Mouse (Mus musculus) mouse trophoblast stem cell (cell line): ENCODE results near the gene Wdr72.

Experiments used
- in situ Hi-C, 2 experiments: fragments of 300-500 bp; cut with MseI, MboI; formaldehyde crosslinking; loops; 2 replicates in 1 of 2; 3 replicates in 1 of 2; pipeline ENCODE4 v1.15.1; 2025

Wdr72 gene

DNA sequence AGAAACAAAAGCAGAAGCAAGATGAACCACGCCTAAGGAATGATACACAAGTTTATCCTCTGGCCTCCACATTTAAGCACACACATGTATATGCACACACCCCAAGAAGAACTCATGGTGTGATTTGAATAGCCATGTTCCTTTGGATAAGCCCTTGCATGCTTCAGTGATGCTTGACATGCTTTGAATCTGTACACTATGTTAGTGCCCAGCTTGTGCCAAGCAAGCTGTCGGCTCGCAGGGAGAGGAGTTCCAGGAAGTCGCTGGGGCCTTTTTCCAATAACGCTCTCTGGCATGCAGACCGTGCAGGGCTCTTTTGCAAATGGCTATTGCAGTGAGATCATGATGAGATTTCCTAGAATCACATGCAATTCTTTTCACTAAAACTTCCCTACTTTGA lies 118.1 kb downstream of the Wdr72 start:
- in situ Hi-C loops: no loop called here

DNA sequence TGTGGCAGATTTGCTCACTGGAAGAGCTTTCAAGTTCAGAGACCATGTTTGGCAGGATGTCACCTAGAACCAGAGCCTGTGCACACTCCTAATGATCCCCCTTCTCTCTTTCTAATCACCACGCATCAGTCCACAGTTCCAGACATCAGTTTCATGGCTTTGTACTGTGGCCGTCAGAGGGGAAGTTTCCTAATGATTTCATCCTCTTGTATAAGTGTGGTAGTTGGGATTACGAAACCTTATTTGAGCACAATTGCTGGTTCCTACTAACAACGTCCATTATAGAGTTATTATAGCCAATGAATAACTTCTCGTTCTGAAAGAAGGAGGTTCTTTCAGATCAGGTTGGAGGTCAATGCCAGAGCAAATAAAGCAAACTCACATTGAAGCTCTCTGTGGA lies 131.1 kb downstream of the Wdr72 start:
- in situ Hi-C loops: no loop called here

DNA sequence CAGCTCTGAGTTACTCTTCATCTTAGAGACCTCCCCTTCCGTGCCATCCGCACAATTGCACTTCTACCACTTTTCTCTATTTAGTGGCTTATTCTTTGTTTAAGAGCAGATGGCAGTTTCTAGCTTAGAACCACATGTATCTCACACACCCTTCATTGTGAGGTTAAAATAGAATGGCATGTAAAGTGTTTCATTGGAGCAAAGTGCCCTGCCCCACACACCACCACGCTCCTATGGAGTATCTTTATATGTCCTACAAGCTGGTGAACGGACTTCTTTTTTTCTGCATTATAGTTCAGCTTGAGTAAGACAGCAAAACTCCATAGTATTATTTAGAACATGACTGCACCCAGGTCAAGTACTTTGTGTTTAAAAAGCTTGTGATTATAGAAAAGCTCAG lies 137.9 kb downstream of the Wdr72 start:
- in situ Hi-C loops: no loop called here

DNA sequence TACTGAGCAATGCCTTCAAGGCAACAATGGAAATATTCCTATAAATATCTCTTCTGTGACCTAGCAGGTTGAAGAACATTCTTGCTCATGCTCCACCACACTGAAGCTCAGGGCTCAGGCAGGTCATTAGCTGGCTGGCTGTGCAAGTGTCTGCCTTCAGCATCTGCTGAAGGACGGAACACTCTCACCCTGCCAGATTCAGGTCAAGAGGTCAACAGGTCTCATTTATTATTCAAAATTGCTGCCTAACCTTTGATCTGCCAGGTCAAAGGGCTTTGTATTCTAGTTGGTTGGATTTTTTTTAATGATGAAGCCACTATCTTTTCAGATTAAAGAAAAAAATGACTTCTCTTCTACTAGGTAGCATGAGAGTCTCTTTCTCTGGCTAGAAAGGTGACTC lies 139.3 kb downstream of the Wdr72 start:
- in situ Hi-C loops: no loop called here

DNA sequence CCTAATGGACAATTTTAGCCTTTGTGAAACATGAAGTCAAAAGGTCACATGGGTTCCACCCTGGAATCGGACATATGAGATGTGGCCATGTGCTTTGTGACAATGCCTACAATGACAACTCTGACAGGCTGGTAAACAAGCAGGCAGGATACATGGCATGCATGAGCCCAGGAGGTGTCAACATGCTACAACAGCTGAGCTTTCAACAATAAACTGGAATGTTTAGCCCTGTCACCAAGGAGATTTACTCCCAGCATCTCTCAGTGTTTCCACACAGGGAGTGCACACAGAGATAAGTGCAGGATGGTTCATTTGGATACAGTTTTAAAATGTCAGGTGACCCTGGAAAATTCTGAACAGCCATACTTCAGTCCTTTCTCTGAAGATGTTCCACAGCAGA lies 140.4 kb downstream of the Wdr72 start:
- in situ Hi-C loops: no loop called here

DNA sequence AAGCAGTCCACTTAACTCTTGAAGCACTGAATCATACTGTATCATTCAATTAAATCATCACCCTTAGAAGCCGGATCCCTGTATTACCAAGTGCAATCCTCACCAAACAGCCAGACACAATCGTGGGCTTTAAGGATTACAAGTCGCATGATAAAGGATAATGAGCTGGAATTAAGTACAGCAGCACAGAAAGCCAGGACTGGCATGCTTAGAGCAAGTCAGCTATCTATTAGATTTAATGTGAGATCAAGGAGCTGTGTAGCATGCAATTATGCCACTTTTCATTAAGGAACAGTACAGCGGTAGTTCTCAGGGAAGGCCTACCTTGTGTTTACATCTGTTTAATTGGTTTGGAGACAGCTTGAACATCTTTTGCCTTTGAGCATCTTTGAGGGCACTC lies 148.2 kb downstream of the Wdr72 start:
- in situ Hi-C loops: no loop called here

DNA sequence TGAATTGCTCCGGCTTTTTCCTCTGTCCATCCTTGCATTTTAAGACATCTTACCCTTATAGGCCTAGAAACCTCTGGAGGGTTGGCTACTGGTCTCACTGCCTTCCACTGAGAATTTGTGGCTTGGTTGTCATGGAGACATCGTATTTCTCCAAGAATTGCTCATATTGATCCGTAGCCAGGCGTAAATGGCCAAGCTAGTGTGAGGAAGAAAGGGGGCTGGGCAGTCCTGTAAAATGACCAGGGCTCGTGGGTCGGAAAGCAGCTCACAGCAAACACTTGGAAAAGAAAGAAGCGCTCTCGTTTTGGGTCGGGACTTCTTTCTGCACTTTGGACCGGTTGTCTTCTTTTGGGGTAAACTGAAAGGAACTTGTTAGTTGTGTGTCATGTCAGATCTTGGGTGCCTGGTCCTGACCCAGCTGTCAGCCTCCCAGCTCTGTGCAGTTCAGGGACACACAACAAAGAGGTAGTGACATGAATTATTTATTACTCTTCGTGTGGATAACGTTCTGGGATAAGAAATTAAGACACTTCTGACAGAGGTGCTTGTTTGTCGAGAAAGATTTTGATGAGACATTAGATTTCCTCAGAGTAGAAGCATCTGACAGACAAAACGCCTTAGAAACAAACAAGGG lies 167.7 kb downstream of the Wdr72 start:
- in situ Hi-C loops: no loop called here

DNA sequence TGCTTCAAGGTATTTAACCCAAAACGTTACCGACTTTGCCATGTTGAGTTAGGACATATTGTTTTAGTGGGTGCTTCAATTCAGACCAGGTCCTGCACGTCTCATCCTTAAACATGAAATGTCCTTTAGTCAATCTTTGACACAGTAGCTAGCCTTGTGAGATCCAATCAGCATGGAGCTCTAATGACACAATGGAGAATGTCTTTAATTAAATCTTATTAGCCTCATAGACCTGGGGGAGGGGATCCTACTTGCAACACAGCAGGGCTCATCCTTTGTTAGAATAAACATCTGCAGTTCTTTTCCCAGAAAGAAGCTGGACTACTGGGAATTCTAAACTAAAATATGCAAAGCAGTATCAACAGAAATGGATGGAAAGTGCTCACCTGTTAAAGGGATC lies 171.9 kb downstream of the Wdr72 start:
- in situ Hi-C loops: no loop called here

DNA sequence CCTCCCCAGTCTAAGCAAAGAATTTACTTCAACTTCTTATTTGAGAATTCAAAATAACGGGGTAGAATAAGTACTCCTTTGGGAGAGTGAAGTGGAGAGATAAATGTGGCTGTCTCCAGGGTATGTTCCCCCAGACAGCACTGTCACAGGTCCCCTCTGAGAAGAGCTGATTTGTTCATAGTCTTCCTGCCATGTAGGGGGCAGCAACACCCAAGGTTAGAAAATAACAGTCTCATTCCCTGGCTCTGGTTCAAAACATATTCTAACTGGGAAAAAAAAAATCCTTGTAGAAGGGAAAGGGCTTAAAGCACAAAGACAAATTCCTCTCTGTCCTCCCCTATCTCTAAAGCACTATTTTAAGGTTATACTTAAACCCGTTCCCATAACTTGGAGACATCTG lies 176.1 kb downstream of the Wdr72 start:
- in situ Hi-C loops: no loop called here

DNA sequence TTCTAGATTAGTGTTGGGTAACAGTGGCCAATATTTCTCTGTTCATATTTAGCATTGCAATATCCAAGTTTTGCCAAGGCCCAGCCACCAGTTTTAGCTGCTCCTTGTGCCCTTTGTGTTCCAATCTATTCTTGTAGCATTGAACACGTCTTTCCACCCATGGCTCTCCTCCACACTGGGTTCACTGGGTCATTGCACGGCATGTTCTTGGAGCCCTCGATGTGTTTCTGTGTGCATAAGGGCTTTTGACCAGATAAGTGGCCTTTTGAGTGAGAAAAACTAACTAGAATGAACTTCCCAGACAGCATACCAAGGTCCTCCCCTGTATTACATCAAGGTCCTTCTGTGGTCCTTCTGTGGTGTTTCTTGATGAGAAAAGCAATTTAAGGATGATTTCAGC lies 184.3 kb downstream of the Wdr72 start:
- in situ Hi-C loops: no loop called here

DNA sequence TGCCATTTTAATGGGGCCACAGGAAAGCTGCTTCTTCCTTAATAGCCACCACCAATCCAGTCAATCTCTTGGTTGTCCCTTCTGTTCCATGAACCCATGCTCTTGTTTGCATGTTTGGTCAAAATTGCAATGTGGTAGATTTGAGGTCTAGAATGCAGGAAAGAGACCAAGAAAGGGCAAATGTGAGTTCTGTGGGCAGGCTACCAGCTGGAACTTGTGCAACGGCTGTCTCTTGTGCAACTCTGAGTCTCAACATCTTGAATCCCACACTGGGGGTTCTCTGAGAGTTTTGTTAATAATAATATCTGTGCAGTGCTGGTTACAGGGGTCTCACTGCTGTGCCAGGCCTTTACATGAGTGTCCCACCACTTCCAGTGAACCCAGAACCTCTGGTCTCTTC lies 208.6 kb downstream of the Wdr72 start:
- in situ Hi-C loops: no loop called here

DNA sequence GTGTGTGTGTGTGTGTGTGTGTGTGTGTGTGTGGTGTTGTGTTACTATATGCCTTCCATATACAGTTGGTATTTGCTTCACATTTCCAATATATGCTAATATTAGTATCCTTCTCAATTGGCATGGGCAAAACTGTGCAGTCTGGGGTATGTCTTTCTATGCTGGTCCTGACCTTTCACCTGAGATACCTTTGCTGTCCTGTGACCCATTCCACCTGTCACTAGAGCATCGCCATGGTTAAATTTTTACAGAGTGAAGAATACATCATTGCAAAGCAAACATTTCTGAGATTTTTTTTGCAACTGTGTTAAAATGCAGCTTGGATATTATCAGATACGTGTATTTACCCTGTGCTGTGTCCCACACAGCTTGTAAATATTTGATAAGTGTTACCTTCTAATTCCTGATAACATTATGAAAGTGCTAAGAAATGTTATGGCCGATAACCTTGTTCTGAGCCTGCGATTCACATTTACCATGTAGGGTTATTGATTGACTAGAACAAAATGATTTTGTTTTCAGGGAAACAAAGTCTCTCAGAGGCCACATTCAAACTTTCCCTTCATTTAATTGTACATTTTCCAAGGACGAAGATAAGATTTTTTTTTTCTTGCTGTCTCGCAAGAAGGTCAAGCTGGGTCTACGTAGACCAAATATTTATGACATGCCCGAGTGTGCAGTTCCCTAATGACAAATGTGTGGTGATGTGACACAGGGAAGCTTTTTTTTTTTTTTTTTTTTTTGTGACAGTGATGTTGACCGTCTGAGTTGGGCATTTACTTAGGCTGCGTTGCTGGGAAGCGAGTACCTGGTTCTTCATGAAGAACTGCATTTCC lies 214.2 kb downstream of the Wdr72 start:
- in situ Hi-C loops: no loop called here

DNA sequence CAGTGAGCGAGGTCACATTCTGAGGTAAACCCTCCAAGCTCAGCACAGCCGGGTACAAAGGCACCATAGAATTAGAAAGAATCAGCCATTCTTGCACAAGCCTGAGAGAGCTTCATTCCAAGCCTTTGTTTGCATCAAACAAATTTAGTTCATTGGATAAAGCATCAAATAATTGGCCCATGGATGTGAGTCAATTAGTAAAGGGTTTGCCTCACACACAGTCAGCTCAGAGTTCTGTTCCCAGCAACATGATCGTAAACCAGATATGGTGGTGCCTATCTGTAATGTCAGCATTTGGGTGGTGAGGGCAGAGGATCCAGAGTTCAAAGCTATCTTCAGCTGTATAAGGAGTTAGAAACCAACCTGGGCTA lies 214.8 kb downstream of the Wdr72 start:
- in situ Hi-C loops: no loop called here

DNA sequence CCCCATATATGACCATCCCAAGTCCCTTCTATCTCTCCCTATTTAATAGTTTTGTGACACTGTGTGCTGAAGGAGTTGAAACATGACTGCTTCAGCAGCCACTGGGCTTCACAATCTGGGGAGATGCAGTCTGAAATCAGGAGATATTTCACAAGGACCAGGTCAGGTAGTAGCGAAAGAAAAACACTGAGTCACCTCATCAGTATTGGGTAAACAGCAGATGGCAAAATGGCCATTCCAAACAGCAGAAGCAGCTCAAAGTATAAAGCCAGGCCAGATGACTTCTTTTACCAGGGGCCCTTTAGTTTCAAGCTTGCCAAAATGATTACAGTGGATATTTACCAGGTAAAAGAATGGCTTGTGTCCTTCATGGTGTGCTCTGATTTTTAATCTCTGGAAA lies 215.8 kb downstream of the Wdr72 start:
- in situ Hi-C loops: no loop called here

DNA sequence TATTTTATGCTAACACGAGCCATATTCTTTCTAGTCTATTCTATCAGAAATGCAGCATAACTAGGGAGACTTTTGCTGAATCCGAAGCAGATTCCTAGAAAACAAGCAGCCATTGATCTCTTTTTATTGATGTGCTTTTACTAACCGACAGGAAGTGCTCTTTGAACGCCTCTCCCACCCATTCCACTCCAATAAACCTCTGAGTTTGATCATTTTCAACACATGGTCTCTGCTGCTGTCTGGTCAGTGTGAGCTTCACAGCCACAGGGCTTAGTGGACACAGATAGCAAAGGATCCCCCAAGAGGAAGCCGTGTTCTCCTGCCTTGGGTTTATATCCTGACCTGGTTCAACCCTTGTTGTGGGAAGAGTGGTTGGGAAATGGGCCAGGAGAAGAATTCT lies 218.7 kb downstream of the Wdr72 start:
- in situ Hi-C loops: no loop called here

DNA sequence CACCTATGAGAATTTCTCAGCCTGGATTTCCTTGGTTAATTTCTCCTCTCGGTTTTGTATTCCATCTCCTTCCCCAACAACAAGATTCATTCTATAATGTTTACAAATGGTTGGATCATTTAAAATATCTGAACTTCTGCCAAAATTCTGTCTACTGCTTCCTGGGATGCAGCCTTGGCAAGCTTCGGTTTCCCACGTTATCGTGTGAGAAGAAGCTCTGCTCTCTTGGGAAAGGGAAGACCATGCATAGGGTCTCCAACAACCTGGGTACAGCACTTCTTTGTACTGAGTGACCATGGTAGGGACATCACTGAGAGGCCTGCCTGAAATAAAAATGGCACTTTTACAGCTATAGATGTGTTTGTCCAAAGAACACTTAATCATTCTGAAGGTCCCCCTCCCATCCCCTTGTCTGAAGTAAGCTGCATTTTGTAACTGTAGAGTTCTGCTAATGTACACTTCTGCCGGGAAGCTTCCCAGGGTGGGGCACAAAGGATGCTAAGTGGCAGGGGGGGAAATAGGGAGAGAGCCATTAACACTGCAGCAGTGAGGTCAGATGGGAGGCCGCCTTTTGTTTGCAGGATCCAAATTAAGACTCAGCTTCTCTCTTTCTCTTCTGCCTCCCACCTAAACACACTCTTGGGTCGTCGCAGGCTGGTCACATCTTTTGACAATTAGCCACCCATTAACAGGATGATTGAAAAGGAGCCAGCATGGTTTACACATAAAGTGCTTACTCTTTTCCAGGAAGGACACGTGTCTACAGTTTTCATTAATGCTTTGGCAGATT lies 220.7 kb downstream of the Wdr72 start:
- in situ Hi-C loops: no loop called here

DNA sequence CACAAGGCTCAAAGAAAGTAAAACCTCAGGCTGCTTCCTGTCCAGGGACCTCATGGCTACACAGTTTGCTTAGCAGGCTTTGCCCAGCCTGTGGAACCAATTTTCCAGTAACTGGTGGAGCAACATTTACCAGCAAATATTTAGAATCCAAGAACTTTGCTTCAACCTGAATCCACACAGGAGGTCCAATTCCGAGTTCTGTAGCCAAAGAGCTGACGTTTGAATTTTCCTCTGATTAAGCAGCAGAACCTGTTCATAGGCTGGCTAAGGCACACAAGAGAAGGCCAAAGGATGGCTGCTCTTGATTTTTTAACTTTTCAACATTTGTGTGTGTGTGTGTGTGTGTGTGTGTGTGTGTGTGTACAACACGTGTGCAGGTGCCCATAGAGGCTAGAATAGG lies 222.2 kb downstream of the Wdr72 start:
- in situ Hi-C loops: no loop called here
